Mouse (Mus musculus) cortical plate, adult 2 months (tissue): ENCODE results near the gene Yipf7.

Experiments used
- CTCF ChIP-seq: fragments of 200-500 bp; IDR thresholded peaks from 2 replicates; pipeline ENCODE4 v1.5.1; 2011; ENCODE audit warnings: mild to moderate bottlenecking, control low read depth, low read length; ENCODE audit not compliant: insufficient read depth; ENCODE audit errors: extremely low read depth
- POLR2A ChIP-seq: fragments of 200-500 bp; IDR thresholded peaks from 2 replicates; pipeline ENCODE4 v1.6.1; 2011; ENCODE audit warnings: mild to moderate bottlenecking, low read length, control low read depth; ENCODE audit not compliant: insufficient read depth; ENCODE audit errors: extremely low read depth

GRCm38 (mm10) chr5:69542489-69542888, at the start of gene Yipf7:
- TF ChIP-seq CTCF, result no peak
- no peak for TF ChIP-seq POLR2A
